Mouse (Mus musculus): ENCODE results near the gene Med24.
"Not testable (repeated sequence)": the region's sequence is repeated elsewhere in the genome, so short reads cannot be mapped to it uniquely, and the experiment has no call there.

Med24 gene

GRCm38 (mm10) chr11:98686976-98687375 is 42.3 kb downstream of the Med24 start:
- no peak for DNase-seq

DNA sequence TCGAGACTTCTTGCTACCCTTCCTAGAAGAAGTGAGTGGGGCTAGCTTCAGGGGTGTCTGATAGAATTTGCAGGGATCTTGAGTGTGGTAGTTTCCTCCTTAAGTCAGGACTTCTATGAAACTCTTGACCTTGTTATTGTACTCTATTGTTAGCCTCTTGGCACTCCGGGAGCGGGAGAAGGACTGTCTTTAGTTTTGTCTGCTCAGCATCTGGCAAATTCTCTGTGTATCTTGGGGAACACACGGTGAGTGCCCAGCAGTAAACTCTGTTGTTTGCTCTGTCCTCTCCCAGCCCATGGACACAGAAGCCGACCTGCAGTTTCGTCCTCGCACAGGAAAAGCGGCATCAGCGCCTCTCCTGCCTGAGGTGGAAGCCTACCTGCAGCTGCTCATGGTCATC is 43.6 kb downstream of the Med24 start:
- no peak for DNase-seq

- peak; percentile 30 for DNase-seq
Observed at GRCm38 (mm10) chr11:98682811-98683210, 46.4 kb downstream of the Med24 start.

DNA sequence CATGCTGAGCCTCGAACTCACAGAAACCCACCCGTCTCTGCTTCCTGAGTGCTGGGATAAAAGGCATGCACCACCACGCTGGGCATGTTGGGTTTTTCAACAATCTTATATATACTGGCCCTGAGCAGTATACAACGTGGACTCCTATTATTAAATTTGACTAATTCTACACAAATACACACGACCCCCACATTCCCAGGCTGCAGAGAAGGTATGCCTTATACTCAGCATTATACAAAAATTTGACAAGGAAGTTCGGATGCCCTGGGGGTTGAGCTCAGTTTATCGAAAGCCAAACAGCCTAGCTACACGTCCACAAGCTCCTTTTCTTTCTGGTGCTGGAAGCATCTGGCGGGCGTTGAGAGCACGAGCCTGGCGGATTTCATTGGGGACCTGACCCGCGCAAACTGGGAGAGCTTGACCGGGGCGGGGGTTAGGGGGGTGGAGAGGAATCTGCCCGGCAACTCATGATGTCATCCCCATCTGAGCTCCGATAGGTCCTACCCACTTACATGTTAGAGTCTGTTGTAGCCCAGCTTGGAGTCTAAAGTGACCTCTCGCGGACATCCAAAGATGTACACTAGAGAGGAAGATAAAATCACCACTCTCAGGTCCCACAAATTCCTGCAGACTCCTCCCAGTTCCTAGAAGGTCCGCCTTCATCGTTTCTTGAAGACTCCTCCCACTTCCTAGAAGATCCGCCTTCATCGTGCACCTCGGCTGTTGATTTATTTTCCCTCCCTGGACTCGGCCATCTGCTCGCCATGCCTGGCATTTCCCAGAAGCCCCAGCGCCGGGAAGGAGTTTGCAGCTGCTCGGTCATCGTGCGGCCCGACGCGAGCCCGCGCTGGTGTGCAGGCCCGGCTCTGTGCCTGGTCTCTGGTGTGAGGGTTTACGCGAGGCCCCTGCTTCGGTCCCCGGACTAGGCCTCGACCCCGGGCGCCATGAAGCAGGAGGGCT is 47.2 kb downstream of the Med24 start, which contains the start of gene Psmd3:
Gene Psmd3, plus strand, starts transcription at position 769 of the 960 bp plus-strand sequence.
- DNase-seq = peak; percentile 98

DNA sequence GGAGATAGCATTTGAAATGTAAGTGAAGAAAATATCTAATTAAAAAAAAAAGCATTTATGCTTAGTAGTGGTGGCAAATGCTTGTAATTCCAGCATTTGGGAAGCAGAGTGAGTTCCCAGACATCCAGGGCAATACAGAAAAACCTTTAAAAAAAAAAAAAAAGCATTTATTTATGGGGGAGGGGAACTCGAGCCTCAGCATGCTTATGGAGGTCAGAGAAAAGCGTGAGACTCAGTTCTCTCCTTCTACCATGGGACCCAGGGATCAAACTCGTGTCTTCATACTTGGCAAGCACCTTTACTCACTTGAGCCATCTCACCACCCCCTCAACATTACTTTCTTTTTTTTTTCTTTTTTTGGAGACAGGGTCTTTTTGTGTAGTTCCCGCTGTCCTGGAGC is 48.0 kb downstream of the Med24 start:
- no peak for DNase-seq

GRCm38 (mm10) chr11:98680595-98680994 is 48.6 kb downstream of the Med24 start:
- not testable (repeated sequence) for DNase-seq

GRCm38 (mm10) chr11:98680023-98680422 is 49.2 kb downstream of the Med24 start:
- no peak for DNase-seq

- no peak for DNase-seq
Observed at GRCm38 (mm10) chr11:98675829-98676363, 53.3 kb downstream of the Med24 start.

GRCm38 (mm10) chr11:98673136-98673535 is 56.1 kb downstream of the Med24 start:
- DNase-seq = peak; percentile 72

- no peak for DNase-seq
Observed at GRCm38 (mm10) chr11:98672482-98672881, 56.8 kb downstream of the Med24 start.

- DNase-seq = no peak
Observed at GRCm38 (mm10) chr11:98671857-98672256, 57.4 kb downstream of the Med24 start.

DNA sequence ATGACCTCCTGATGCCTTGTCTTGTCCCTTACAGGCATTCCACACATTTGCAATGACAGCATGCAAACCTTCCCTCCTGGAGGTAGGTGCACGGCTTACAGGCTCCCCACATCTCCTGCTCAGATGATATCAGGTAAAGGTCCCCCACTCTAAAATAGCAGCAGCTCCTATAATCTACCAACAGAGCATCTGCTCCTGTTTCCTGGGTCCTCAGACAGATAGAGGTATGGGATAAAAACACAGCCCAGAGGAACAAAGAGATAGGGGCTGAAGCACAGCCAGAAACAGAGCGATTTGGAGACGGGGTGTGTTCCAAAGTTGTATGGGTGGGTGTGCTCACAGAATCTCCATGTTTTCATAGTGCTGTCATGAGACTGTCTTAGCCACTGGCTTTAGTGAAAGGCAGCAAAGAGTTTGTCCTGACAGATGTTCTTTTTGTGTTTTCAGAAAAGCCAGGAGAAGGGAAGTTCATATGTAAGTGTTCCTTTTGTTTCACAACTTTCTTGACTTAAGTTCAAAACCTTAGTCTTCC is 57.9 kb downstream of the Med24 start:
- no peak for DNase-seq

GRCm38 (mm10) chr11:98668984-98669383 is 60.3 kb downstream of the Med24 start:
- no peak for DNase-seq

GRCm38 (mm10) chr11:98664091-98664490 is 65.1 kb downstream of the Med24 start, which contains the start of gene Gsdma:
Gsdma (plus strand) TSS chr11:98664351.
- no peak for DNase-seq

GRCm38 (mm10) chr11:98660517-98660916 is 68.7 kb downstream of the Med24 start:
- DNase-seq = peak; percentile 72

DNA sequence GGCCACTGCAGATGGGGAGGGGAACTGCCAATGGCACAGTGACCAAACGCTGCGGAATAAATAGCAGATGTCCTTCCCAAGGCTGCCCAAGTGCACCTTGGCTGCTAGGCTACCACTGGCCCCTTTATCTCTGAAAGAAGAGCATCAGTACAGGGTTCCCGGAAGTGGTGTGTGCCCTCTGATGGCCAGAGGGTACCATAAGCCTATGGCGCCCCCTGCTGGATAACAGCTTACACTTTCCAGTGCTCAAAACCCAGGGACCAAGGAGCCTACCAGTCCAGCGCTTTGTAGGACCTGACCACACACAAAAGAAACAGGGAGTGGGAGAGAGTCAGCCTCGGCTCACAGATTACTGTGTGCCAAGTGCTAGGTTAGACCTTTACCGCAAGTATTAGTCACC is 74.2 kb downstream of the Med24 start:
- peak; percentile 59 for DNase-seq

Data from lung, postnatal 10 days (tissue).